Mouse (Mus musculus) midbrain, postnatal 0 days (tissue): ENCODE measurements at regions not wholly inside any gene's neighbourhood (a gene's known extent, or its start where the extent isn't known, plus 50 kb on each side); places are given as distances from the start of the nearest gene placed in this dataset.

Source experiments
- ATAC-seq: fragments of 200-750 bp; cut with Nextera tagmentation; 2 replicates; pipeline ENCODE4 v1.8.0; 2017; ENCODE audit warnings: moderate number of reproducible peaks, mild to moderate bottlenecking, moderate TSS enrichment, moderate library complexity; ENCODE audit not compliant: low FRiP score
- DNase-seq: peaks from one replicate; pipeline ENCODE4 v3.0.0-alpha.2; 2015; ENCODE audit warnings: low spot score
- H3K27ac ChIP-seq: fragments of 300-500 bp; sonication (generic); 2 replicates; pipeline ENCODE4 v1.5.1; 2014; ENCODE audit warnings: low read depth, mild to moderate bottlenecking, low read length, mixed read lengths
- H3K27me3 ChIP-seq: fragments of 300-500 bp; sonication (generic); 2 replicates; pipeline ENCODE4 v1.6.1; 2014; ENCODE audit warnings: low read length, control low read depth, mixed read lengths; ENCODE audit not compliant: insufficient read depth
- H3K36me3 ChIP-seq: fragments of 300-500 bp; sonication (generic); 2 replicates; pipeline ENCODE4 v1.6.1; 2014; ENCODE audit warnings: low read length, control low read depth, mixed read lengths; ENCODE audit not compliant: insufficient read depth
- H3K4me1 ChIP-seq: fragments of 300-500 bp; sonication (generic); 2 replicates; pipeline ENCODE4 v1.6.1; 2014; ENCODE audit warnings: mild to moderate bottlenecking, control low read depth, antibody characterized with exemption, low read length, mixed read lengths; ENCODE audit not compliant: insufficient read depth
- H3K4me2 ChIP-seq: fragments of 300-500 bp; sonication (generic); 2 replicates; pipeline ENCODE4 v1.6.1; 2014; ENCODE audit warnings: low read depth, mild to moderate bottlenecking, low read length, mixed read lengths; ENCODE audit not compliant: poor library complexity, severe bottlenecking
- H3K4me3 ChIP-seq: fragments of 300-500 bp; sonication (generic); 2 replicates; pipeline ENCODE4 v1.5.1; 2014; ENCODE audit warnings: low read depth, mild to moderate bottlenecking, low read length, moderate library complexity
- H3K9ac ChIP-seq: fragments of 300-500 bp; sonication (generic); replicated peaks from 2 replicates; pipeline ENCODE4 v1.6.1; 2014; ENCODE audit warnings: mild to moderate bottlenecking, low read length, moderate library complexity, mixed read lengths; ENCODE audit not compliant: poor library complexity, severe bottlenecking
- H3K9me3 ChIP-seq: fragments of 300-500 bp; sonication (generic); 2 replicates; pipeline ENCODE4 v1.6.1; 2016; ENCODE audit warnings: low read length, control low read depth
- CTCF ChIP-seq: IDR thresholded peaks from 2 replicates; pipeline ENCODE4 v1.5.1; 2016; ENCODE audit warnings: antibody characterized with exemption, mild to moderate bottlenecking
- WGBS: fragments of 180-500 bp; shearing (Covaris S2); extraction: QIAGEN DNeasy Blood & Tissue Kit; methylation state at CpG from one replicate; pipeline ENCODE4 v1.1.7; 2014; 5-methylcytosine and 5-hydroxymethylcytosine counted together

DNA sequence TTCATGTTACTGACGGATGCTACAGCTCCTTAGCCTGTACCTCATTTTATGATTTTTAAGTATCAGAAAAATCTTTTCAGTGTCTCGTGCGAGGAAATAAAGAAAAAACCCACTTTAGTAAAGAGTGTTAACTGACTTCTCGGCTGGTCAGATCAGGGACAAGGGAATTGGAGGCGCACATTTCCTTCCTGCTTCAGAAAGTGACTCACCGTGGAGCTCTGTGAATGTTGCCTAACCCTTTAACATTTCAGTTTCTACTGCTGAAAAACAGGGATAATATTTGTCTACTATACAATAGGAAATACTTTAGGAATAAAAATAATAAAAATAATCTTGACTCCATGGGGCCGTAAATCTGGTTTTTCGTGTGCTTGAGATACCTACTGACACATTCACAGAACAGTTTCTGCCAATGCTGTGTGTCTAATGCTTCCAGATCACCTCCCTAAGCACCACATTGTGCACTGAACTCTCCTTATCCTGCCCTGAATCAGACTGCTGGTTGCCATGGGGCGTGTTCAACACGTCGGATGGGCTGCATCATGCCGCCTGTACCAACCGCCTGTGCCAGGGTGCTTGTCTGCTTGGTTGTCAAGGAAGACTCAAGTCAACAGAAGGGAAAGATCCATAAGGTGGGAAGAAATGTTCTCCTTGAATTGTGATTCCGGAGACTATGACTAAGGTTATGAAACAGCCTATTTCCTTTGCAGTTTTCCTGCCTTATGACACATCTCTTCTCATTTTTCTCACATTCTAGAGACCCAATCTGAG lies 246.3 kb downstream of the Ikzf2 start:
- 92% methylated on average over 14 of the region's 14 CpGs for WGBS
- no peak overlapping the region for H3K9ac ChIP-seq
- H3K27me3 ChIP-seq, result no peaks in the 10 kb centered on the region
- H3K9me3 ChIP-seq, result no peaks in the 10 kb centered on the region
- no peak overlapping the region for H3K4me3 ChIP-seq
- no peak for TF ChIP-seq CTCF
- H3K27ac ChIP-seq, result no peak overlapping the region
- H3K36me3 ChIP-seq, result no peaks in the 10 kb centered on the region
- H3K4me2 ChIP-seq, result no peak overlapping the region
- no peak for ATAC-seq
- no peaks in the 10 kb centered on the region for H3K4me1 ChIP-seq
- no peak for DNase-seq

DNA sequence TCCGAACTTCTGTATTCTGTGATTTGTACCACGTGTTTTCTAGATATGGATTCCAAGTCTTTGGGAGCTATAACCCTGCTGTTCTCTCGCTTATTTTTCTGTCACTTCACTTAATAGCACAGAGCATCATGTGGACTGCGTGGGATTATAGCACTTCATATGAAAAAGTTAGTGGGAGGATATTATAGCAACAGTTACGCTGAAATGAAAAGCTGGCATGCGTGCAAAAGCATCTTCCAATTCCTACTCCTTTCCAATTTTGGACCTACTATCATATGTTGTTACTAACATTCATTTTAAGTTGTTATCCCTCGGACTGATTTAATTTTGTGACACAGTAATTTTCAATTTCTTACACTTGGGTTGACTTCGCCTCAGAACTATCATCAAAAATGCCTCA lies 250.0 kb downstream of the Ikzf2 start:
- DNase-seq, result no peak
- no peak for TF ChIP-seq CTCF
- Histone ChIP-seq H3K4me3 (no peak overlapping the region), H3K36me3 (no peaks in the 10 kb centered on the region), H3K27me3 (no peaks in the 10 kb centered on the region), H3K27ac (no peak overlapping the region), H3K4me2 (no peak overlapping the region), H3K4me1 (no peaks in the 10 kb centered on the region), H3K9me3 (no peaks in the 10 kb centered on the region), H3K9ac (no peak overlapping the region)
- WGBS, result 92% methylated on average over 8 of the region's 8 CpGs
- ATAC-seq, result no peak

DNA sequence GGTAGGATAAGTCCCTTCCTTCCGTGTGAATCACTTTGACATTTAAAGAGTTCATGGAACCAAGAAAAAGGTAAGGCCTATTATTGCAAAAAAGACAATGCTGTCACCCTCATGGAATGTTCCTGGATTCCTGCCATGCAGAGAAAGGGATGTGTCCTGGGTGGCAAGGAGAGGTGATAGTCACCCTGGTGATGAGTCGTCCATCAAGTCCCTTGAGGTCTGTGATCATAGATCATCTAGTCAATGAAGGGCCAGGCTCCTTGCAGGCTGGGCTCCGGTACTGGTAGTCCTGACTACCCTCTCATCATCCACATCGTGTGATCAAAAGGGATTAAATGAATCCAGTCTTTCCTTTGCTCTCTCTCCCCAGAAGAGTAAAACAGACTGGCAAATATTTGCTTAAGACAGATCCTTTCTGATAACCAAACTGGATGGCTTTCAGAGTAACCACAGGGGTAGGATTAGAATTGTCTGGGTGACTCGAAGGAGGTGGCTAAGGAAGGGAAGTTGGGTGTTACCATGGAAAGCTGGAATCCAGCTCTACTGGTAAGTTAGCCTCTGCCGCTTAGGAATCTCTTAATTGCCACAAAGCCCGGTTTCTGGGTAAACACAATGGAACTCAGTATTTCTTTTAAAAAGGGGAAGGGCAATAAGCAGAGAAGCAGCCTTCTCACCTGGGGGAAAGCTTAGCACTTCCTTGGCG lies 253.2 kb downstream of the Ikzf2 start:
- no peak overlapping the region for H3K9ac ChIP-seq
- H3K9me3 ChIP-seq, result no peaks in the 10 kb centered on the region
- H3K27me3 ChIP-seq, result no peaks in the 10 kb centered on the region
- no peak overlapping the region for H3K4me2 ChIP-seq
- no peak for ATAC-seq
- no peak for TF ChIP-seq CTCF
- WGBS, result 35% methylated on average over 8 of the region's 8 CpGs
- H3K27ac ChIP-seq, result no peak overlapping the region
- no peaks in the 10 kb centered on the region for H3K36me3 ChIP-seq
- H3K4me3 ChIP-seq, result no peak overlapping the region
- DNase-seq, result no peak
- H3K4me1 ChIP-seq, result no peaks in the 10 kb centered on the region

DNA sequence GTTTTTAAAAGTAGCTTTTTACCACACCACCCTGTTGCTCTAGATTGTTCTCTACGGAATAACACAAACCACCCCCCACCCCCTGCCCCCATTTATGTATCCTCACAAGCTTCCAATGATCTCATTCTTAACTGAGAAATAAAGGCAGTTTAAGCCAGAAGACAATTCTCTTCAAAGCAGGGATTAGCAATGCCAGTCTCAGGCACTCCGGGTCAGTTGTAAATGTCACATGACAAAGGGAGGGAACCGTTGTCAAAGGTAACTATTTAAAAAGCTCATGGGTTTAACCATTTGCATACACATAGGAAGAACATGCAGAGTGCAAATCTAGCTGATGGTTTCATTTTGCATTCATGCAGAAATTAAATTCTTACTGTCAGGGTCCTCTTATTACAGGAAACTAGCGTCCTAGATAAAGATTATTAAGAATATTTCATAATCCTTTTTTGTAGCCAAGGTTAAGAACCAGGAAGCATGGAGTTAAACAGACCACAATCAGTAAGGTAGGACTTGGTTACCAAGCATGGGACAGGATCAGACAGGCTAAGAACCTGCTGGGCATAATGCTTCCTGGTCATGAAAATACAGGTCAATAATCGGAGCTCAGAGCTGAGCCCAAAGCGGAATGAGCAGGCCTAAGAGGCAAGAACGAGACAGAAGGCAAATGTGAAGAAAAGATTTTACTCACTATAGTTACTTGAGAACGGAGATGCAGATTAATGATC lies 256.2 kb downstream of the Ikzf2 start:
- H3K36me3 ChIP-seq, result no peaks in the 10 kb centered on the region
- no peaks in the 10 kb centered on the region for H3K9me3 ChIP-seq
- no peak overlapping the region for H3K4me2 ChIP-seq
- ATAC-seq (no peak), DNase-seq (no peak)
- no peak overlapping the region for H3K9ac ChIP-seq
- H3K27ac ChIP-seq, result no peak overlapping the region
- no peak overlapping the region for H3K4me3 ChIP-seq
- H3K27me3 ChIP-seq, result no peaks in the 10 kb centered on the region
- 31% methylated on average over 8 of the region's 8 CpGs for WGBS
- no peak for TF ChIP-seq CTCF
- no peaks in the 10 kb centered on the region for H3K4me1 ChIP-seq

DNA sequence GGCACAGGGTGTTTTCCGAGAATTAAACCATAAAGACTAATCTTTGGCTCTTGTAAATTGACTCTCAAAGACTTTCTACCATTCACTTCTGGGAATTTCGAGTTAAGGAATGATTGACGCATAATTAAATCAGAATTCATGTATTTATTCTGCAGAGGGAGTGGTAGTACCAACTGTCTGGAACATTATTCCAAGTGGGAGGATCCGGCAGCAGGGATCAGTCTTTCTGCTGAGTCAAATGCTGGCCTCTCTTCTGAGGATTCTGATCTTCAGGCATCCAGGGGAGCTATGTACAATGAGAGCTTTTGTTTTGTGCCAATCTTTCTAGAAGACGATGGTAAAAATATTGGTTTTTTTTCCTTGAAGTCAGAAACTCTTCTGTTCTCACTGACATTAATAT lies 257.4 kb downstream of the Ikzf2 start:
- no peak overlapping the region for H3K4me3 ChIP-seq
- H3K9me3 ChIP-seq, result no peaks in the 10 kb centered on the region
- DNase-seq, result no peak
- H3K27me3 ChIP-seq, result no peaks in the 10 kb centered on the region
- no peak for TF ChIP-seq CTCF
- no peak overlapping the region for H3K27ac ChIP-seq
- H3K4me2 ChIP-seq, result no peak overlapping the region
- WGBS, result 34% methylated on average over 5 of the region's 5 CpGs
- no peaks in the 10 kb centered on the region for H3K36me3 ChIP-seq
- no peaks in the 10 kb centered on the region for H3K4me1 ChIP-seq
- no peak overlapping the region for H3K9ac ChIP-seq
- ATAC-seq, result no peak

DNA sequence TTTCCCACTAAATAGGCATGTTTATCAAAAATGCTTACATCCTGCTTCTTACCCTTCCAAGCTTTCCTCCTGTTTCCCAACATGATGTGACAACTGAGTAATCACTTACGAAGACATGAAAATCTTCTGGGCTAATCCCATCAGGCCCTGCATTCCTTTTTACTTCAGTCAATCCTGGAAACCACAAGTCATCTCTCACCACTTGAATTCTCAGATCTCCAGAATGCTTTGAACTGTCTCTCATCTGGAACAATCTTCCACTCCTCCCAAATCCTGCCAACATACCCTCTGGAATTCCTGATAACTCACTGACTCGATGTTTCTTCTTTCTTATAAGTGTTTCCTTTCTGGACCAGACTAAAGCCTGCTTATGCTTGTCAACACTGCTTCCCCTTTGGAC lies 289.4 kb downstream of the Ikzf2 start:
- WGBS, result 93% methylated on average over 2 of the region's 2 CpGs
- Histone ChIP-seq H3K27me3 (no peaks in the 10 kb centered on the region), H3K4me2 (no peak overlapping the region), H3K9ac (no peak overlapping the region), H3K9me3 (peaks cover 6% of the 10 kb centered on the region; the same call in 1 of the 2 replicates), H3K27ac (no peak overlapping the region), H3K36me3 (no peaks in the 10 kb centered on the region), H3K4me3 (no peak overlapping the region), H3K4me1 (no peaks in the 10 kb centered on the region)
- ATAC-seq (no peak), DNase-seq (no peak)
- no peak for TF ChIP-seq CTCF
